Mouse (Mus musculus): ENCODE results near the gene Phf20.

Gene Phf20

DNA sequence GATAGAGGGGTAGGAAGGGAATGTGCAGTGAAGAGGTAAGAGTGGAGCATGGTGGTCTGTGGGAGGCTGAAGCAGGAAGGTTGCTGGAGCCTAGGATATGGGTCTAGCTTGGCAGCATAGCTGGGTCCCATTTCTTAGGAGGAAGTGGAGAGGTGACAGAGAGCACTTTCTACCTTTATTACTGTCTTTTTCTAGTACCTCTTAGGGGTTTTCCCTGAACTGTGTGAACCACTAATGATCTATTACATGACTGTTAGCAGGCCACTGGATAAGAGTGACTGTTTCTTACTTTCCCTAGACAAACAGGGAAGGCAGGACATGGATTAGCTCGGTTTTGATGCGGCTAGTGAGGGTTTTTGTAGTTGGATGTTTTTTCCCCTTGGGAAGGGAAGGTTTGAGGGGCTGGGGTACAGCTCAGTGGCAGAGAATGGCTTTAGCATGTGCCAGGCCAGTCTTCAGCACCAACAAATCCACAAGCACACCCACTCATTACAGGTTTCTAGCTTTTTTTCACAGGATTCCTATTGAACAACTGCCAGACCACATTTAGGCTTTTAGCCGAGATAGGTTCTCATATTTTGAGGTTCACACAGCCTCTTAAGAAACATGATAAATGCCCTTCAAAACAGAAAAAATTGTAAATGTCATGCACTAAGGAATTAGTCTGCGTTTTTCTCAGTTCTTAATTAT is 67.1 kb downstream of the Phf20 start:
- no peak for DNase-seq (ENCODE audit: low spot score in 2 of 2)

DNA sequence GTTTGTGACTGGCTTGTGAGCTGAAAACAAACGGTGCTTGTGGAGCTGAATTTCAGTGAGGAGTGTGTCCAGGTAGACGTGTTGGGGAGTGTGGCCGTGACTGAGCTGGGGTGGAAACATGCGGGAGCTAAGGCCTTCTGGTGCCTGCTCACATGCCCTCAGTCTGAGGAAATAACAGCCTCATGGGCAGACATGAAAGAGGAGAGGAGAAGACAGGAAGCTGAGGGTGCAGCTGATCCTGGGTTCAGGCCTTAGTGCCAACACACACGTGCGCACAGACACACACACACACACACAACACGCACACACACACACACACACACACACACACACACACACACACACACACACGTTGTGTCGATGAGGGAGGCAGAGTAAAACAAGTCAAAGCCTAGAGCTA is 71.4 kb downstream of the Phf20 start:
- DNase-seq (ENCODE audit: low spot score in 2 of 2) = no peak

DNA sequence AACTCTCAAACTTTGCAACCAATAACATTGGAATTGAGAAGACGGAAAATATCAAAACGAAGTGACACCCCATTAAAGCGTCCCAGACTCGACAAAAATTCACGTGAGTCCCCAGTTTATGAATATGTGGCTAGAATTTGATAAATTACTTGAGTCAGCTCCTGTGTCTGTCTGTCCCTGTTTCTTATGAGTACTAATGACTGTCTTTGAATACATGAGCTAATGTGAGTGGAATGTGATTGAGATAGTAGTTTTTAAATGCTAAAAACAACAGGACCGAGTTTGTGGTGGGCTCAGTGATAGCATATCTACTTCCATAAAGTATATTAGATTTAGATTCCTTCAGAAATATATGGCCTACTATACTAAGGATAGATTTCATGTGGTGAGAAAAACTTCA is 76.3 kb downstream of the Phf20 start:
- DNase-seq (ENCODE audit: low spot score in 2 of 2) = no peak

DNA sequence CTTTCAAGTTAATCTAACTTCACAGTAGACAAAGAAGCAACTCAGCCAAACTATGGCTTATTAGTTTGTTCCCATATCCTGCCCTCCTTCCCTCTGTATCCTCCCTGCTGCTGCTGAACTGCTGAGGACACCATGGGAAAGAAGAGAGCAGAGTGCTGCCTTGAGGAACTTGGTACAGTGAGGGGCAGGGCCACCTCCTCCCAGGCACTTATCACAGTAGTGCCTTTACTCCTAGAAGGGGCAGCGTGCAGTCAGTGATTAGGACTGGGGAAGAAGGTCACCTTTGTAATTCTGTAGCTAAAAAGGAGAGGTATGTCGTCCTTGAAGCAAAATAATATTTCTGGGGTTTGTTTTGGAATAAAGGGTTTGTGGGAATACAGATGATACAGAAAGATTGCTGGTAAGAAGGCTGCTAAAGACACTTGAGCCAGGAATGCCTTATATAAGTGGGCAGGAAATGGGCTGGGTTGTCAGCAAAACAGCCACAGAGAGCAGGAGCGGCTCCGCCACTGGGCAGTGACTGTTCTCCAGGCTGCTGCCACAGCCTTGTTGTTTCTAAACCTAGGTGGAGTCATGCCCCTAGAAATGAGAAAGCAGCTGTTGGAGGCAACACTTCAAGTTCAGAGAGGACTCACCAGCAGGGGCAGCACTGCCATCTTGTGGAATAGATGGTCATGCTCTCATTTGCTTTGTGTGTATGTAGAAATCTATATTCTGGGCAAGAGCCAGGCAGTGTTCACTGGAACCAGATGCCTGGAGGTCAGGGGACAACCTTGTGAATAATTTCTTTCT is 82.2 kb downstream of the Phf20 start:
- DNase-seq (ENCODE audit: low spot score in 2 of 2) = peak; percentile 67 to 69

DNA sequence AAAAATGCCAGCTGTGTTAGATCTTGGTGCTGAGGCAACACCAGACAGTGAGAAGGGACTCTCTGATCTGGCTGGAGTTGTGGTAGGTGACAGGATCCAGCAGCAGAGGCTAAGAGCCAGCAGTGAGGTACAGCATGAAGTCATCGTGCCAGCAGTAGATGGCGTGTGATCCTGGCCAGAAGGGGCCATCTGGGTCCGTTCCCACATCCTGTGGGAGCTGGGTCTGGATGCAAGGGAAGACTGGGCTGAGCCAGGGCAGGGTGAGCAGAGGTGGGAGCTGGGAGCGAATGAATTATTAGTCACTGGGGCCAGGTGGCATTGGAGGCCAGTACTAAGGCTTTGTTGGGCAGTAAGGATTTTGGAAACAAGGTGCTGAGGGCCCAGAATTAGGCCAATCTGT is 85.0 kb downstream of the Phf20 start:
- DNase-seq (ENCODE audit: low spot score in 2 of 2) = no peak

DNA sequence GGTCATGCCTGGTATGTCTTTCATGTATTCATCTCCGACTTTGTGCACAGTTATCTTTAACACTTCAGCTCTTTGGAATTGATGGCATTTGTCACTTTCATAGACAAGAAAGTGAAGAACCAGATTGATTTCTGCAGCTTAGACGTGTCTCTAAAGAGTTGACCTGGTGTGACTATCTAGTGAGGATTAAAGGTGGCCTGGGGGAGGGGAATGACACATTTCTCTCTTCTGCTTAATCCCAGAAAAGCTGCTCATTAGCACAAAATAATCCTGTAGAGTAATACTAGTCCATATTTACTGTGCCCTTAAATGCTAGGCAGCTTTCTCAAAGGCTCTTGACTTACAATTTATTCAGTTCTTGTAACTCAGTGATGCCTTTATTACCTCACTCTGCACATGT is 88.9 kb downstream of the Phf20 start:
- no peak for DNase-seq (ENCODE audit: low spot score in 2 of 2)

DNA sequence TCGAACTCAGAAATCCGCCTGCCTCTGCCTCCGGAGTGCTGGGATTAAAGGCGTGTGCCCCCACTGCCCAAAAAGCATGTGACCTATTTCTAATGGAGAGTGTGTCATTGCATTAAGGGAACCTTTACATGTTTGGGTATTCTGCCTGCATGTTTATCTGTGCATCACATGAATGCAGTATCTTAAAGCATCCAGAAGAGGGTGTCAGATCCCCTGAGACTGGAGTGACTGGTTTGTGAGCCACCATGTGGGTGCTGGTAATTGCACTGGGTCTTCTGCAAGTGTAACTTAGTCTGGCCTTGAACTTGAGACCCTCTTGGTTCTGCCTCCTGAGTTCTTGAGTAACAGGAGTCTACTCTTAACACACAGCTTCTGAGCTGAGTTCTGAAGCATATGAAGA is 90.5 kb downstream of the Phf20 start:
- DNase-seq (ENCODE audit: low spot score in 2 of 2) = no peak

DNA sequence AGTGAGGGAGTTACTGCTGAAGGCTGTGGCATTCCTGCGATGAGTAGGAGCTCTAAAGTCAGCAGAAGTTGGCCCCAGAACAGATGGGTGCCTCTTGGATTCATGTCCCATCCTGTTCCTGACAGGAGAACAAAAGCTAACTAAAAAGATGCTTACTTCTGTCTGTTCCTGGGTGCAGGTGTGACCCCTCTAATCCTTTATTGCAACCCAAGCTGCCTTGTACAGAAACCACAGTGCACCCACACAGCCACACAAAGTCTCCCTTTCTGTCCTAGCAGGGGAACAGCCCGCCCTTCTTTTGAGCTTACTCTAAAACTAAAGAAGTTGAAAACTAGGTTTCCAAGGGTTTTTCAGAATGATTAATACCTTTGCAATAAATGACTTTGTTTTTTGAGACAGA is 92.0 kb downstream of the Phf20 start:
- DNase-seq (ENCODE audit: low spot score in 2 of 2) = no peak

DNA sequence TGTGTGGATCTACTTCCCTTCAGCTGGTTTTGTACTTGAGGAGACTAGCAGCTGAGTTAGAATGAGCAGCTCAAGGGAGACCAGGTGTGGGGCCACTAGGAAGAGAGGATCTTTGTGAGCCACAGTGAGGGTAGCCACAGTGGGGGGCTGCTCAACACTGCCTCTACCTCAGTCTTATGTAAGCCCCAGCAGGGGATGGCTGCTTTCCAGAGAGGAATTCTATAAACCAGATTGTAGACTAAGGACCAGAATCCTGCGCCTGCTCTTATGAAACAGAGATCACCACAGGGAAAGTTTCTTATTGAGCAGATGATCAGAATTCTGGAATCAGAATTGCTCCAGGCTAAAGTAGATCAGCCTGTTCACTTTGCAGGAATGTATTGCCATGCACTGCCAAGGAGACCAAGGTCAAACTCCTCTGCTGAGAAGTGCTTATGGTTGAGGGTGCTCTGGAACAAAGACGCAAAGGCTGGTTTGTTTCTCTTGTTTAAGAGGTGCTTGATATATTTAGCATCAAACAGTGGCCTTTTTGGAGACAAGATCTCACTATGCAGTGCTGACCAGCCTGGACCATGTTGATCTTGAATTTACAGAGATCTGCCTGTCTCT is 93.4 kb downstream of the Phf20 start:
- no peak for DNase-seq (ENCODE audit: low spot score in 2 of 2)

DNA sequence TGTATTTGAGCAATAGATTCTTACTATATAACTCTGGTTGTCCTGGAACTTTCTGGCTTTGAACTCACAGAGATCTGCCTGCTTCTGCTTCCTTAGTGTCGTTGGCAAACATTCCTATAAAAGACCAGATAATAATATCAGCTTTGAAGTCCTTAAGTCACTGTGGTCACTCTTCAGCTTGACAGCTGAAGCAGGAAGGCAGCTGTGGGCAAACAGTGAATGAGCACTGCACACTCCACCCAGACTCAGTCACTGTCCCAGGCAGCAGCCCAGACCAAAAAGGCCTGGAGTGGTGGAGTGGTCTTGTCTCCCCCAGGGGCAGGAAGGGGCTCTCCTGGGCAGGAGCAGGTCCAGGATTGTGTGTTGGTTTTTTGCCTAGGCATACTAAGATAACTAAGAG is 95.7 kb downstream of the Phf20 start:
- no peak for DNase-seq (ENCODE audit: low spot score in 2 of 2)

DNA sequence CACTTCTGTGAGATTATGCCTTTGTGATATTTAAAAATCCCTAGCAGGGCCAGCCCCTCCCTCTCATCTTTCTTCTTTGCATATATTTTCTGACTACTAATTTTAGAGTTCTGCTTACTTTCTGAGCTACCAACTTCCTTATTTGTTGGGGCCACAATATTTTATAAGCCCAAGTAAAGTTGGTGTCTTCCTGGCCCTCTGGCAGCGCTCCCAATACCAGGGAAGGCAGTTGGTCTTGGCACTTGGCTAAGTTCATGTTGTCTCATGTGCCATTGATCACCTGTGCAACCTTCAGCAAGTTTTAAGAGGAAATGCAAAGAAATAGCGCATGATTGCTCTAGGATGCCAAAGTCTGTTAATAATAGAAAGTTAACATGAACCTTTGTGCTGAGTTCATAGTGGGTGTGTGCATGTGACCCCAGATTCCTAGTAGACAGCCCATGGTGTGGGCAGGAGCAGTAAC is 99.4 kb downstream of the Phf20 start:
- no peak for DNase-seq (ENCODE audit: low spot score in 2 of 2)

DNA sequence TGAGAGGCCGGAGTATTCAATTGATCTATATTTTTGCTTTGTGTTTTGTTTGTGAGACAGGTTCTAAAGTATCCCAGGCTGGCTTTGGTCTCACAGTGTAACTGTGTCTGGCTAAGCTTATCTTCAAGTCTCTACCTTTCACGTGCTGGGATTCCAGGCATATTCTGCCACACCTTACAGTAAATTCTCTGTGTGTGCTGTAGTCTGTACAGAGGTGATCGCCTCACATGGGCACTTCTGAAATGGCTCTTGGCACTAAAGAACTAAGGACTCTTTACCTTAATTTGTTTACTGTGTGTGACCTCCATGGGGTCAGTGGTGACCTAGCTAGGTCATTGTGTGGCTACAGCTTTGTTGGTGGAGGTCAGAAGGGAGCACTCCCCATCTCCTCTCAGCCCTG is 99.9 kb downstream of the Phf20 start:
- DNase-seq (ENCODE audit: low spot score in 2 of 2) = no peak

DNA sequence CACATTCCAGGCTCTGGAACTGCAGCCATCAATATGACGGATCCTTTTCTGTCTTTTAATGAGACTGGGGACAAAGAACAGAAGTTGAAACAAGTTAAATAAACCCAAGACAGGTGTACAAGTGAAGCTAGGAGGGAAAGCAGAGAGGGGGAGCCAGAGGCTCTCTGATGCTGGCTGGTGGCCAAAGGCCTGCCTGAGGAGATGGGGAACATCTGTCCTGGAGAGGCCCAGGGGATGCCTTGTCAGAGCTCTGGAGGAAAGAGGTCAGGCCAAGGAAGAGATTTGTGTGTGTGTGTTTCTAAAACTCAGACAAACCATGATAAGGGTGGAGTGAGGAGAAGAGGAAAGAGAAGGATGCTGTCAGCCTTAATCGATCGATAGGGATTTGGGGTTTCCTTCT is 101.4 kb downstream of the Phf20 start:
- DNase-seq (ENCODE audit: low spot score in 2 of 2) = no peak

DNA sequence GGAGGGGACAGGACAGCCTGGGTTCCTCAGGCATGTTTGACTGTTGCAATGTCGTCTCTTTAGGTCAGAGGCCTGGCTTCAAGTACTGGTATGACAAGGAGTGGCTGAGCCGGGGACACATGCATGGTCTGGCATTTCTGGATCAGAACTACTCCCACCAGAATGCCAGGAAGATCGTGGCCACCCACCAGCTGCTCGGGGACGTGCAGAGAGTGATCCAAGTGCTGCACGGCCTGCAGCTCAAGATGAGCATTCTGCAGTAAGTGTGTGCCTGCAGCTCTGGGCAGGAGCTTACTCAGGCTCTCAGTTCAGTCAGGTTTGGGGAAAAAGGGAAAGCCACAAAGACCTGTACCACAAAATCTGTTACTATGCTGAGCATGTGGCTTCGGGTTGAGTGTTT is 102.2 kb downstream of the Phf20 start:
- DNase-seq (ENCODE audit: low spot score in 2 of 2) = no peak

DNA sequence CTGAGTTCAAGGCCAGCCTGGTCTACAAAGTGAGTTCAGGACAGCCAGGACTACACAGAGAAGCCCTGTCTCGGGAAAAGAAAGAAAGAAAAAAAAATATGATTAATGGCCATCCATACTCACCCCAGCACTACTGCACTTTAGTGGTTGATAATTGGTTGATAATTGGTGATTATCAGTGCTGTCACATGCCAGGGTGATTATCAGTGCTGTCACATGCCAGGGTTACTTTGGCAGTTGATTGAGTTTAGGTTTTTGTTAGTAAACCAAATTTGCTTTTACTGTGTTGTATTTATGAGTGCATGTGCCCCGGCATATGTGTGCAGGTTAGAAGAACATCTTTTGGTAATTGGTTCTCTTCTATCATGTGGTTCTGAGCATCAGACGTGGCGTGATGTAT is 105.8 kb downstream of the Phf20 start:
- DNase-seq (ENCODE audit: low spot score in 2 of 2) = no peak

DNA sequence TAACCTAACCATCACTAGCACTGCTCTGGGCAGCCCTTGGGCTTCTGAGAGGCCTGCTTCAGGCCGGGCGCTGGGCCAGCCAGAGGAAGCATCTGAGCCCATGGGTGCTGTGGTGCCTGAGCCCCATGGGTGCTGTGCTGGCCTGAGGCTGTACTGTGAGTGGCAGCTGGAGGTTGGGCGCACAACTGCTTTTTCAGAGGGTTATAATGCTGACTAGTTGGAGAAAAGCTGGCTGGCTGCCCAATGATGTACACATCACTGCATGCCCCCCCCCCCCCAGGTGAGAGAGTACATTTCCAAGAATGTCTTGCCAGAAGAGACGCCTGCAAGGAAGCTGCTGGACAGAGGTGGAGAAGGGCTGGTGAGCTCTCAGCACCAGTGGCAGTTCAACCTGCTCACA is 108.1 kb downstream of the Phf20 start:
- no peak for DNase-seq (ENCODE audit: low spot score in 2 of 2)

DNA sequence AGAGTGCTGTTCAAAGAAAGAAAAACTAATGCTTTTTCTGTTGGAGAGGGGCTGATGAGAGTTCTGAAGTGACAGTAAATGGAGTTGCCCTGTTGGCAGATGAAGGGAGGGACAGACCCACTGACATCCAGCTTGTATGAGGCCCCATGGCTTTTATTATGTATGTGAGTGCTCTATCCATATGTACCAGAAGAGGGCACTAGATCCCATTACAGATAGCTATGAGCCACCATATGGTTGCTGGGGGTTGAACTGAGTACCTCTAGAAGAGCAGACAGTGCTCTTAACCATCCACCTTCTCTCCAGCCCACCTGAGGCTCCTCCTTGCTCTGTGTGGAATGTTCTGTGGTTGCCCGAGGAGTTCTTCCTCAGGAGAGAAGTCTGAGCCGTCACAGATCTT is 109.6 kb downstream of the Phf20 start:
- DNase-seq (ENCODE audit: low spot score in 2 of 2) = no peak

DNA sequence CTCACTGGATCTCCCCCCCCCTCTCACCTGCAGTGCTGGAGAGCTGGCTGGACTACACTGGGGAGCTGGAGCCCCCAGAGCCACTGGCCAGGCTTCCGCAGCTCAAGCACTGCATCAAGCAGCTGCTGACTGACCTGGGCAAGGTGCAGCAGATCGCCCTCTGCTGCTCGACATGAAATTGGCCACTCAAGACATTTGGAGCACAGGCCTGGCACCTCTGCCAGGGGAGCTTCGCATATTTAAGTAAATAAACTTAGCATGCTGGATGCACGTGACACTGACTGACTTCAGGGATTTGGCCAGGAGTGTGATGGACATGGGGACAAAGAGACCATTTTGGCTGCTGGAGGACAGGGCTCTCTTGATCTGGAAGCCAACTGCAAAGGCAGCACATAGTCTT is 111.0 kb downstream of the Phf20 start:
- DNase-seq (ENCODE audit: low spot score in 2 of 2) = no peak

DNA sequence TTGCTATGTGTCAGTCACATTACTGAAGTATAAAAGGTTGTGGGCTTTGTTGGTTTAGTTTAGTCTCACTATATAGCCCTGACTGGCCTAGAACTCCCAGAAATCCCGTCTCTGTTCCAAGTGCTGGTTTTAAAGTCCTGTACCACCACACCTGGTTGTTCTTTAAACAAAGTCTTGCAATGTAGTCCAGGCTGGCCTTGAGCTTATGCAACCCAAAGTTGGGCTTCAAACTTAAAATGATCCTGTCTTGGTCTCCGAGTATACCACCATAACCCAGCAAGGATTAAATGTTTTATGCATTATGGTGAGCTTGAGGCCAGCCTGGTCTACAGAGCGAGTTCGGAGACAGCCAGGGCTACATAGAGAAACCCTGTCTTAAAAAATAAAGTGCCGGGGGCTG is 113.7 kb downstream of the Phf20 start:
- no peak for DNase-seq (ENCODE audit: low spot score in 2 of 2)

DNA sequence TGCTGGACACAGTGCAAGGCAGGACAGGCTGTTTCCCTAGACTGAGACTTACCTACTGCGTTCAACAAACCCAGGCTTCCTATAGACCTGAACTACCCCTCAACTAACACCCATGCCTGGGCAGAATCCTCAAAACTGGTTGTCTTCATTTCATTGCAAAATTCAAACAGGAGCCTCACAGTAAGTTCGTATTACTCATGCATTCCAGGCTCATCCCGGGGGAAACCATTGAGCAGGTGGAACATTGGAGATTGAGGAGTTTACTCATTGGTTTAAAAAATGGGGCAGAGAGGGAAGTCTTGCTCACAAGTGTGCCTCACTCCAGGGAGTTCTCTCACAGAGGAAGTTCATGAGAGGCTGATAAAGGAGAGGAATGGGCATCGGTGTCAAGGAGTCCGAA is 114.2 kb downstream of the Phf20 start:
- no peak for DNase-seq (ENCODE audit: low spot score in 2 of 2)

DNA sequence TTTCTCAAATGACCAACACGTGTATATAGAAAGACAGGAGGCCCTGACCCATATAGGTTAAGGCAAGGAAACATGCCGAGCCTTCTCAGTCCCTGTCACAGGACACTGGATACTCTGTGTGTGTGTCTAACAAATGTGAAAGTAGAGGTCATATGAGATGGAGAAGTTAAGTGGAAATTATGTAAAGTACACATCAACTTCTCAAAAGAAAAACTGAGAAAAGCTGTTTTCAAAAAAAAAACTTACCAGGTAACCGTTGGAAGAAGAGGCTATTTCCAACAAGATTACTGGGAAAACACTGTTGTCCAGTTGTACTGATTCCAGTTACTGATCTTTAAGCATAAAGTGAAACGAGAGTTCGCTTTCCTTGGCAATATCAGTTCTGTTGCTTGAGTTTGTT is 114.7 kb downstream of the Phf20 start:
- DNase-seq (ENCODE audit: low spot score in 2 of 2) = no peak

DNA sequence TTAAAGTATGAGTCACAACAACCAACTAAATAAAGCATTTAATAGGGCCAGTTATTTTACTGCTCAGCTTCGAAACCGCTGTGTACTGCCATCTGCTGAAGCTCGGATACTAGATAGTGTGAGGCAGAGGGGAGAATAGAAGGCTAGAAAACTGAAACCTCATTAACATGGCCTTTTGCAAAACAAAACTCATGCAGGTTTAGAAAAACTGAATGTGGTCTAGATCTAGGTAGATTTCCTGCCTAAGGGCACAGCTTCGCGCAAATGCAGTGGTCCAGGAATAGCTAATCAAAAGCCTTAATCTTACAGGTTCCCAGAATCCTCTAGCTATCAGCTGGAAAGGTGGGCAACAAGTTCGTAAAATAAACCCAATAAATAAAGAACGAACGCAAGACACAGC is 115.2 kb downstream of the Phf20 start:
- DNase-seq (ENCODE audit: low spot score in 2 of 2) = no peak

DNA sequence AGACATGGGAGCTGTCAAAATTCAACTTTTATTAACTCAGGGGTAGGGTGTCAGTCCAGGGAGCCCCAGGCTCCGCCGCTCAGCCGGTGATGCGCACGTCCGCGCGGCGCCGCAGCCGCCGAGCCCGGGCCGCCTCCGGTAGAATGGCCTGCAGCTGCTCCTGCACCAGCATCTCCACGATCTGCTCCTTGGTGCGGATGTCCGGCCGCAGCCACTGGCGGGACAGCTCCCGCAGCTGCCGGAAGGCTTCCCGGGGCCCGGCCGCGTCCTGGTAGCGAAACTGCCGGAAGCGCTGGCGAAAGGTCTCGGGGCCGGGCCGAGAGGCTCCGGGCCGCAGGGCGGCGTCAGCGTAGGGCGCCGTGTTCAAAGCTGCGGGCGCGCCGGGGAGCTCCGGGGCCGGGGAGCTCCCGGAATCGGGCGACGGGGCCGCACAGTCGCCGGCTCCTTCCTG is 115.6 kb downstream of the Phf20 start:
- DNase-seq (ENCODE audit: low spot score in 2 of 2) = peak; percentile 31 to 38
